Mouse (Mus musculus): Measurements from ENCODE around the gene Atp10b. TPM values are rescaled to one million over a fixed set of nuclear protein-coding genes. Genes with fewer than 3 reads are reported as not detected.

The Atp10b gene
- polyA plus RNA-seq, 1 experiment from 2014 or later = 3.3 TPM

GRCm38 (mm10) chr11:43213134-43213533, 63.5 kb downstream of the Atp10b start:
- Histone ChIP-seq H3K27ac (ENCODE audit: low read depth, low read length) (no peak overlapping the region), H3K9ac (ENCODE audit: low read depth, low read length) (no peak overlapping the region), H3K4me1 (replicated peaks; ENCODE audit: control insufficient read depth, insufficient read depth, low read length) (no peaks in the 10 kb centered on the region; the same call in 1 of the 2 replicates), H3K4me2 (replicated peaks; ENCODE audit: low read depth) (no peak overlapping the region), H3K27me3 (replicated peaks; ENCODE audit: control insufficient read depth, insufficient read depth, low read length) (no peaks in the 10 kb centered on the region), H3K36me3 (ENCODE audit: control insufficient read depth, insufficient read depth) (no peaks in the 10 kb centered on the region; the same call in 1 of the 2 replicates), H3K4me3 (ENCODE audit: low read depth, low read length) (no peak overlapping the region), H3K9me3 (ENCODE audit: control insufficient read depth) (no peaks in the 10 kb centered on the region)
- peak; percentile 75 for TF ChIP-seq CTCF (IDR thresholded peaks at IDR 0.05; ENCODE audit: low read depth)
- WGBS = 23% methylated on average over 1 of the region's 1 CpGs
- ATAC-seq = no peak

GRCm38 (mm10) chr11:43213740-43214139, 64.1 kb downstream of the Atp10b start:
- no peak overlapping the region for H3K4me2 ChIP-seq (replicated peaks; ENCODE audit: low read depth)
- no peak overlapping the region for H3K4me3 ChIP-seq (ENCODE audit: low read depth, low read length)
- H3K9me3 ChIP-seq (ENCODE audit: control insufficient read depth) = no peaks in the 10 kb centered on the region
- no peaks in the 10 kb centered on the region for H3K27me3 ChIP-seq (replicated peaks; ENCODE audit: control insufficient read depth, insufficient read depth, low read length)
- no peak for TF ChIP-seq CTCF (IDR thresholded peaks at IDR 0.05; ENCODE audit: low read depth)
- H3K27ac ChIP-seq (ENCODE audit: low read depth, low read length) = no peak overlapping the region
- no peaks in the 10 kb centered on the region; the same call in 1 of the 2 replicates for H3K36me3 ChIP-seq (ENCODE audit: control insufficient read depth, insufficient read depth)
- no peak overlapping the region for H3K9ac ChIP-seq (ENCODE audit: low read depth, low read length)
- no peaks in the 10 kb centered on the region; the same call in 1 of the 2 replicates for H3K4me1 ChIP-seq (replicated peaks; ENCODE audit: control insufficient read depth, insufficient read depth, low read length)
- WGBS = 94% methylated on average over 1 of the region's 1 CpGs
- ATAC-seq = no peak

GRCm38 (mm10) chr11:43217021-43217420, 67.3 kb downstream of the Atp10b start:
- H3K36me3 ChIP-seq (ENCODE audit: control insufficient read depth, insufficient read depth) = peaks cover 2% of the 10 kb centered on the region; the same call in 1 of the 2 replicates
- H3K9ac ChIP-seq (ENCODE audit: low read depth, low read length) = no peak overlapping the region
- H3K27me3 ChIP-seq (replicated peaks; ENCODE audit: control insufficient read depth, insufficient read depth, low read length) = no peaks in the 10 kb centered on the region
- no peak for TF ChIP-seq CTCF (IDR thresholded peaks at IDR 0.05; ENCODE audit: low read depth)
- H3K4me1 ChIP-seq (replicated peaks; ENCODE audit: control insufficient read depth, insufficient read depth, low read length) = no peaks in the 10 kb centered on the region; the same call in 1 of the 2 replicates
- H3K27ac ChIP-seq (ENCODE audit: low read depth, low read length) = no peak overlapping the region
- no peaks in the 10 kb centered on the region for H3K9me3 ChIP-seq (ENCODE audit: control insufficient read depth)
- H3K4me2 ChIP-seq (replicated peaks; ENCODE audit: low read depth) = no peak overlapping the region
- 14% methylated on average over 4 of the region's 4 CpGs for WGBS
- no peak for ATAC-seq
- H3K4me3 ChIP-seq (ENCODE audit: low read depth, low read length) = no peak overlapping the region

- H3K4me2 ChIP-seq (replicated peaks; ENCODE audit: low read depth) = no peak overlapping the region
- H3K4me1 ChIP-seq (replicated peaks; ENCODE audit: control insufficient read depth, insufficient read depth, low read length) = no peaks in the 10 kb centered on the region
- H3K4me3 ChIP-seq (ENCODE audit: low read depth, low read length) = no peak overlapping the region
- H3K36me3 ChIP-seq (ENCODE audit: control insufficient read depth, insufficient read depth) = peaks cover 3% of the 10 kb centered on the region; the same call in 1 of the 2 replicates
- no peak overlapping the region for H3K27ac ChIP-seq (ENCODE audit: low read depth, low read length)
- WGBS = 93% methylated on average over 6 of the region's 6 CpGs
- H3K9me3 ChIP-seq (ENCODE audit: control insufficient read depth) = no peaks in the 10 kb centered on the region
- ATAC-seq = no peak
- TF ChIP-seq CTCF (IDR thresholded peaks at IDR 0.05; ENCODE audit: low read depth) = no peak
- H3K9ac ChIP-seq (ENCODE audit: low read depth, low read length) = no peak overlapping the region
- H3K27me3 ChIP-seq (replicated peaks; ENCODE audit: control insufficient read depth, insufficient read depth, low read length) = no peaks in the 10 kb centered on the region
Observed at GRCm38 (mm10) chr11:43230231-43230630, 80.6 kb downstream of the Atp10b start.

- Histone ChIP-seq H3K4me1 (replicated peaks; ENCODE audit: control insufficient read depth, insufficient read depth, low read length) (no peaks in the 10 kb centered on the region), H3K27me3 (replicated peaks; ENCODE audit: control insufficient read depth, insufficient read depth, low read length) (no peaks in the 10 kb centered on the region), H3K9me3 (ENCODE audit: control insufficient read depth) (no peaks in the 10 kb centered on the region), H3K36me3 (ENCODE audit: control insufficient read depth, insufficient read depth) (peaks cover 8% of the 10 kb centered on the region; the same call in 1 of the 2 replicates), H3K4me2 (replicated peaks; ENCODE audit: low read depth) (no peak overlapping the region), H3K4me3 (ENCODE audit: low read depth, low read length) (no peak overlapping the region), H3K9ac (ENCODE audit: low read depth, low read length) (no peak overlapping the region), H3K27ac (ENCODE audit: low read depth, low read length) (no peak overlapping the region)
- no peak for TF ChIP-seq CTCF (IDR thresholded peaks at IDR 0.05; ENCODE audit: low read depth)
- no peak for ATAC-seq
- WGBS = 78% methylated on average over 7 of the region's 7 CpGs
Observed at GRCm38 (mm10) chr11:43232073-43232472, 82.4 kb downstream of the Atp10b start.

- Histone ChIP-seq H3K9me3 (ENCODE audit: control insufficient read depth) (no peaks in the 10 kb centered on the region), H3K4me2 (replicated peaks; ENCODE audit: low read depth) (no peak overlapping the region), H3K9ac (ENCODE audit: low read depth, low read length) (no peak overlapping the region), H3K4me1 (replicated peaks; ENCODE audit: control insufficient read depth, insufficient read depth, low read length) (no peaks in the 10 kb centered on the region), H3K27me3 (replicated peaks; ENCODE audit: control insufficient read depth, insufficient read depth, low read length) (no peaks in the 10 kb centered on the region), H3K27ac (ENCODE audit: low read depth, low read length) (no peak overlapping the region), H3K36me3 (ENCODE audit: control insufficient read depth, insufficient read depth) (peaks cover 10% of the 10 kb centered on the region; the same call in 1 of the 2 replicates), H3K4me3 (ENCODE audit: low read depth, low read length) (no peak overlapping the region)
- ATAC-seq = no peak
- 87% methylated on average over 8 of the region's 8 CpGs for WGBS
- TF ChIP-seq CTCF (IDR thresholded peaks at IDR 0.05; ENCODE audit: low read depth) = no peak
Observed at GRCm38 (mm10) chr11:43236360-43237039, 86.8 kb downstream of the Atp10b start.
